Mouse (Mus musculus) kidney, adult 2 months (tissue): ENCODE results near the gene Specc1.

ENCODE experiments used
- CTCF ChIP-seq: fragments of 200-500 bp; conservative IDR thresholded peaks from 2 replicates; pipeline ENCODE4 v1.5.1; 2011; ENCODE audit warnings: low read depth, mild to moderate bottlenecking, control low read depth, low read length, moderate library complexity, mixed read lengths; ENCODE audit not compliant: insufficient read depth, insufficient read length
- POLR2A ChIP-seq: fragments of 200-500 bp; IDR thresholded peaks from one replicate; pipeline ENCODE4 v1.6.1; 2011; ENCODE audit warnings: low read depth, low read length, control low read depth

- no peak for TF ChIP-seq CTCF
- no peak for TF ChIP-seq POLR2A
Measured at GRCm38 (mm10) chr11:62209111-62209510, 252.5 kb downstream of the Specc1 start.
